Mouse (Mus musculus): ENCODE results near the gene Fbll1. TPM values are rescaled to one million over a fixed set of nuclear protein-coding genes. Genes with fewer than 3 reads are reported as not detected.

Fbll1 gene
- polyA plus RNA-seq (2017; shearing (Covaris generic)), result not detected

DNA sequence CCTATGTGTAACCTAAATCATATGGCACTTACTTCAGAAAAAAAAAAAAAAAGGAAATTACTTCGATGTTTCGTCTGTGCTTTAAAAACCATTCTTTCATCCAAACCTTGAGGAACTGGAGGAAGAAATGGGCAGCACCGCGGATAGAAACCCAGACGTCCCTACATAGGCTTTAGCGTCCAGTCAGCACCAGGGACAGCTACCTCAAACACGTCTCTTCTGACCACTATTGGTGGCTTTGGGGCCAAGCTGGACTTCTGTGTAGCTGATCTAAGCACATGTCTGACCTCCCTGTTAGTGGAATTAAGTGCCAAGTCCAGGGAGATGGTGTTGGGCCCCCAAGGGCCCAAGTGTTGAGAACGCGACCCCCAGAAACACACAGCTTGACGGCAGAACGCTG, at the start of gene Fbll1:
Fbll1 (minus strand) TSS at position 11 of the 400 bp plus-strand sequence.

GRCm38 (mm10) chr11:35834022-35834760, 35.5 kb upstream of the Fbll1 start, which contains the start of gene Rars:
Gene Rars, minus strand, starts transcription at chr11:35834506.

GRCm38 (mm10) chr11:35769188-35769745, 29.4 kb downstream of the Fbll1 start, which contains the start of gene Pank3:
Gene Pank3, plus strand, starts transcription at chr11:35769484.

Other genes with a start within 250 kb of the Fbll1 start
- gene Pank3, start 29.4 kb downstream of the Fbll1 start, polyA plus RNA-seq (2017; shearing (Covaris generic)), result 10.8 TPM
- gene Rars, start 35.6 kb upstream of the Fbll1 start, polyA plus RNA-seq (2017; shearing (Covaris generic)), result 74.8 TPM
- 0.07 TPM for gene Wwc1, start 181.6 kb upstream of the Fbll1 start, polyA plus RNA-seq (2017; shearing (Covaris generic))

Measured in CD4-positive, CD25-positive, alpha-beta regulatory T cell, adult 9 weeks (primary cell).